Mouse (Mus musculus) forebrain, postnatal 0 days (tissue): ENCODE results near the gene Gpr141. TPM values are rescaled to one million over a fixed set of nuclear protein-coding genes. Genes with fewer than 3 reads are reported as not detected.

ENCODE experiments used
- ATAC-seq: fragments of 200-750 bp; cut with Nextera tagmentation; 2 replicates; pipeline ENCODE4 v1.8.0; 2017; ENCODE audit warnings: mild to moderate bottlenecking, moderate library complexity
- DNase-seq: peaks from one replicate; pipeline ENCODE4 v3.0.0-alpha.2; 2015
- H3K27ac ChIP-seq: fragments of 300-500 bp; sonication (generic); 2 replicates; pipeline ENCODE4 v1.5.1; 2014; ENCODE audit warnings: low read depth, mild to moderate bottlenecking, antibody characterized with exemption, low read length, moderate library complexity, mixed read lengths
- H3K27me3 ChIP-seq: fragments of 300-500 bp; sonication (generic); 2 replicates; pipeline ENCODE4 v1.6.1; 2014; ENCODE audit warnings: mild to moderate bottlenecking, low read length, mixed read lengths; ENCODE audit not compliant: insufficient read depth
- H3K36me3 ChIP-seq: fragments of 300-500 bp; sonication (generic); 2 replicates; pipeline ENCODE4 v1.6.1; 2014; ENCODE audit warnings: mild to moderate bottlenecking, moderate library complexity; ENCODE audit not compliant: insufficient read depth
- H3K4me1 ChIP-seq: fragments of 300-500 bp; sonication (generic); 2 replicates; pipeline ENCODE4 v1.6.1; 2014; ENCODE audit warnings: antibody characterized with exemption; ENCODE audit not compliant: insufficient read depth
- H3K4me2 ChIP-seq: fragments of 300-500 bp; sonication (generic); 2 replicates; pipeline ENCODE4 v1.6.1; 2014; ENCODE audit warnings: low read depth, mild to moderate bottlenecking, moderate library complexity
- H3K4me3 ChIP-seq: fragments of 300-500 bp; sonication (generic); 2 replicates; pipeline ENCODE4 v1.5.1; 2014; ENCODE audit warnings: low read depth, low read length, mixed read lengths
- H3K9ac ChIP-seq: fragments of 300-500 bp; sonication (generic); 2 replicates; pipeline ENCODE4 v1.6.1; 2014; ENCODE audit warnings: mild to moderate bottlenecking
- H3K9me3 ChIP-seq: fragments of 300-500 bp; sonication (generic); 2 replicates; pipeline ENCODE4 v1.6.1; 2016; ENCODE audit warnings: low read length
- CTCF ChIP-seq: sonication (generic); IDR thresholded peaks from 2 replicates; pipeline ENCODE4 v1.5.1; 2016; ENCODE audit warnings: antibody characterized with exemption, control low read depth, low read depth
- WGBS: fragments of 180-500 bp; shearing (Covaris S2); extraction: QIAGEN DNeasy Blood & Tissue Kit; methylation state at CpG from one replicate; pipeline ENCODE4 v1.1.7; 2014; 5-methylcytosine and 5-hydroxymethylcytosine counted together
- polyA plus RNA-seq: library from polyadenylated mRNA; unstranded; fragments of >200 nt; fragmentation: Nextera tagmentation; extraction: Ambion mirVana; gene quantifications from 2 replicates; pipeline ENCODE4 v1.2.1, GENCODE M21; 2015
- total RNA-seq: library from RNA; depleted of rRNA; stranded (reverse); fragments of >200 nt; gene quantifications from 2 replicates; pipeline ENCODE4 v1.2.3, GENCODE M21; 2014

Gpr141 gene
- total and polyA plus RNA-seq, 2 experiments from 2014 or later = 0.05 TPM; not detected in 1

DNA sequence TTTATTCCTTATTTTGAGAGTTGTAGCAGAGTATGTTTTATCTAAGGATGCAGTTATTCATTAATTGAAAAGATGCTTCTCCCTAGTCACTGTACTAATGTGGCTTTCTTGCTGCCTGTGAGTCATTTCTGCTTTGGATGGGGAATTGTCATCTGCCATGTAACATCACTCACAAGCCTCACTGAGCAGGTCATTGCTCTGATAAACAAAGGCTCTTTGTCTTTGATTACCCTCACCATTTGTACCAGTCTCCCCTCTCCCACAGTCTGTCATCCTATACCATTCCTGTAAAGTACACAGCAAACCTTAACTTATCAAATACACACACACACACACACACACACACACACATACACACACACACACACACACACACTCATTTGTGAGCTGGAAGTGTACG lies 16.1 kb upstream of the Gpr141 start:
- no peak overlapping the region for H3K4me2 ChIP-seq
- no peak for TF ChIP-seq CTCF
- H3K4me1 ChIP-seq = no peaks in the 10 kb centered on the region
- whole genome bisulfite sequencing = 91% methylated on average over 1 of the region's 1 CpGs
- H3K27ac ChIP-seq = no peak overlapping the region
- H3K27me3 ChIP-seq = no peaks in the 10 kb centered on the region
- DNase-seq (no peak), ATAC-seq (no peak)
- no peaks in the 10 kb centered on the region for H3K36me3 ChIP-seq
- no peak overlapping the region for H3K4me3 ChIP-seq
- no peak overlapping the region for H3K9ac ChIP-seq
- no peaks in the 10 kb centered on the region for H3K9me3 ChIP-seq

DNA sequence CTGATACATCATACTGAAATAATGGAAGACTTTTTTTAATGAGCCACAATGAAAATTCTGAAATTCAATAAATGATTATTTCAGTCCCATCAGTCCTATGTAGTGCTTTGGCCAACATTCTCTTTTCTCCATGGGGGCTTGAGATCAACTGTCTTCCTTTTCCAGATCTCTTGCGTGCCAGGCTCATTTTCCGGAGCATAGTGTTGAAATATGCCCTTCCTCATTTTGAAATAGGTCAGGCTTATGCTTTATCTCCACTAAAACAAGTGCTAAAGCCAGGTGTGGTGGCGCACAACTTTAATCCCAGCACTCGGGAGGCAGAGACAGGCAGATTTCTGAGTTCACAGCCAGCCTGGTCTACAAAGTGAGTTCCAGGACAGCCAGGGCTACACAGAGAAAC lies 6.5 kb upstream of the Gpr141 start:
- no peak overlapping the region for H3K27ac ChIP-seq
- no peaks in the 10 kb centered on the region for H3K27me3 ChIP-seq
- TF ChIP-seq CTCF = no peak
- H3K9ac ChIP-seq = no peak overlapping the region
- no peaks in the 10 kb centered on the region for H3K9me3 ChIP-seq
- H3K4me3 ChIP-seq = no peak overlapping the region
- WGBS = 93% methylated on average over 4 of the region's 4 CpGs
- H3K36me3 ChIP-seq = no peaks in the 10 kb centered on the region
- no peaks in the 10 kb centered on the region for H3K4me1 ChIP-seq
- H3K4me2 ChIP-seq = no peak overlapping the region
- DNase-seq = no peak
- no peak for ATAC-seq

DNA sequence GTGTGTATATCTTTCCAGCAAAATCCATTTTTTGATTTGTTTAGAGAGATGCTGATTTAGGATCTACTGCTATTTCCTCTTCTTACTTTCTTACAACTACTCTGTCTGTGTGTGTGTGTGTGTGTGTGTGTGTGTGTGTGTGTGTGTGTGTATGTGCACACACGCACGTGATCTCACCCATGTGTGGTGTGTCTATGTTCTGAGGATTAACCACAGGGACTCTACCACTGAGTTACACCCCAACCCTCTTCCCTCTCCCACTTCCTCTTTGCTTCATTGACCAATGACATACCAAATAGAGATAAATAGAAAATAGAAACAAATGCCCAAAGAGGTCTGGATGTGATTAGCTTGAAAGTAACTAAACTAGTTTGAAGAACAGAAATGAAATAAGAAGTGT lies 4.0 kb upstream of the Gpr141 start:
- DNase-seq (no peak), ATAC-seq (no peak)
- H3K9me3 ChIP-seq = no peaks in the 10 kb centered on the region
- H3K36me3 ChIP-seq = no peaks in the 10 kb centered on the region
- no peak for TF ChIP-seq CTCF
- no peaks in the 10 kb centered on the region for H3K4me1 ChIP-seq
- H3K27me3 ChIP-seq = no peaks in the 10 kb centered on the region
- no peak overlapping the region for H3K4me2 ChIP-seq
- WGBS = 92% methylated on average over 2 of the region's 2 CpGs
- H3K4me3 ChIP-seq = no peak overlapping the region
- H3K27ac ChIP-seq = no peak overlapping the region
- no peak overlapping the region for H3K9ac ChIP-seq

DNA sequence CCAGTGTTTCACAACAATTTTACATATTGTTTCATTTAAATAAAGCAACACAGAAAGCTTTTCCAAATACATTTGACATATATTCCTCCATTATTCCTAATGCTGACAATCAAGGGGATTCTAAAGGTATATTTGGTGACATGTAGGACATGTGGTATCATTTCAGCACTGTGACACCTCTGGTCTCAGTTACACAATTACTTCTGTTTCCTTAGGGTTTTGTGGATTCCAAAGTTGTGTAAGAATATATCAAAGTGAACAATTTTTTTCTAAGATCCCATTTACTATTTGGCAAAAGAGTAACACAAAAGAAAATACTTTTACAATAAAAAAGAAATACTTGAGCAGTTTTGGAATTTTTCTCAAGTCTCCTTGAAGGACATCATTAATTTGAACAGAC lies 2.4 kb downstream of the Gpr141 start:
- ATAC-seq = no peak
- no peak for TF ChIP-seq CTCF
- H3K4me3 ChIP-seq = no peak overlapping the region
- no peaks in the 10 kb centered on the region for H3K36me3 ChIP-seq
- H3K27ac ChIP-seq = no peak overlapping the region
- no peak overlapping the region for H3K9ac ChIP-seq
- H3K4me1 ChIP-seq = no peaks in the 10 kb centered on the region
- no peaks in the 10 kb centered on the region for H3K9me3 ChIP-seq
- no peaks in the 10 kb centered on the region for H3K27me3 ChIP-seq
- H3K4me2 ChIP-seq = no peak overlapping the region
- no peak for DNase-seq

DNA sequence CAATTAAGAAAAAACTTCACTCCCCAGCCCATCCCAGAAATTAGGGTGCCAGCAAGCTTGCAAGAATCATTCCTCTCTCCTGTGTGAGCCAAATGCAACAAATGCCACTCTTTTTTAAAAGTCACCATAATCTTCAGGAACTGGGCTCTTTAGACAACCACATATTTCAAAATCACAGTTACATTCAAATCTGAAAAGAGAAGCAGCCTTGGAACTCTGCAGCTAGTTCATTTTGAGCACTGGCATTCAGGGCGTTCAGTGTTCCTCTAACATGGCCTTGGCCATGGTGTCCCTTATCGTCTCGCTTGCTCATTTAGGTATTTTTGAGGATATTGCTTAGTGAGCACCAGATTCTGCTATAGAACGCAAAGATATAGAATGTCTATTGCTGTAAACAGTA lies 4.1 kb downstream of the Gpr141 start:
- DNase-seq (no peak), ATAC-seq (no peak)
- Histone ChIP-seq H3K36me3 (no peaks in the 10 kb centered on the region), H3K4me1 (no peaks in the 10 kb centered on the region), H3K9me3 (no peaks in the 10 kb centered on the region), H3K4me2 (no peak overlapping the region), H3K27me3 (no peaks in the 10 kb centered on the region), H3K4me3 (no peak overlapping the region), H3K27ac (no peak overlapping the region), H3K9ac (no peak overlapping the region)
- WGBS = 94% methylated on average over 4 of the region's 4 CpGs
- no peak for TF ChIP-seq CTCF

- ATAC-seq = no peak
- WGBS = 50% methylated on average over 2 of the region's 2 CpGs
Measured at GRCm38 (mm10) chr13:19819243-19819642, 4.8 kb downstream of the Gpr141 start.

GRCm38 (mm10) chr13:19794942-19795341 lies 29.1 kb downstream of the Gpr141 start:
- Histone ChIP-seq H3K9ac (no peak overlapping the region), H3K4me2 (no peak overlapping the region), H3K27me3 (no peaks in the 10 kb centered on the region), H3K9me3 (no peaks in the 10 kb centered on the region), H3K4me1 (no peaks in the 10 kb centered on the region), H3K4me3 (no peak overlapping the region), H3K36me3 (no peaks in the 10 kb centered on the region), H3K27ac (no peak overlapping the region)
- no peak for TF ChIP-seq CTCF
- DNase-seq (peak; percentile 1), ATAC-seq (peak; percentile 42)
- 50% methylated on average over 3 of the region's 3 CpGs for WGBS

More at GRCm38 (mm10) chr13:19819243-19819642, 4.8 kb downstream of the Gpr141 start:
- TF ChIP-seq CTCF = no peak
- DNase-seq = no peak
- Histone ChIP-seq H3K4me3 (no peak overlapping the region), H3K9me3 (no peaks in the 10 kb centered on the region), H3K27me3 (no peaks in the 10 kb centered on the region), H3K4me2 (no peak overlapping the region), H3K9ac (no peak overlapping the region), H3K27ac (no peak overlapping the region), H3K36me3 (no peaks in the 10 kb centered on the region), H3K4me1 (no peaks in the 10 kb centered on the region)

DNA sequence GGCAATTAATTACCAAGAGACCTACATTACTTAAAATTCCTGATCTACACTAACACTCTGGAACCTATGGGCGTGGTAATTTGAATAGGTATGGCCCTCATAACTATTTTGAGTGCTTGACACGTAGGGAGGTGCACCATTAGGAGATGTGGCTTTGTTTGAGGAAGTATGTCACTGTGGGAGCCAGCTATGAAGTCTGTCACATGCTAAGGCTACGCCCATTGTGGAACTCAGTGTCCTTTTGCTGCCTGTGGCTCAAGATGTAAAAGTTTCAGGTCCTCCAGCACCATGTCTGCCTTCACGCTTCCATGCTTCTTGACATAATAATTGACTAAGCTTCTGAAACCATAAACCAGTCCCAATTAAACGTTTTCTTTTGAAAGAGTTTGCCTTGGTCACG lies 29.6 kb downstream of the Gpr141 start:
- no peaks in the 10 kb centered on the region for H3K4me1 ChIP-seq
- H3K4me3 ChIP-seq = no peak overlapping the region
- no peaks in the 10 kb centered on the region for H3K36me3 ChIP-seq
- H3K4me2 ChIP-seq = no peak overlapping the region
- no peak for DNase-seq
- H3K27ac ChIP-seq = no peak overlapping the region
- TF ChIP-seq CTCF = no peak
- H3K9me3 ChIP-seq = no peaks in the 10 kb centered on the region
- H3K27me3 ChIP-seq = no peaks in the 10 kb centered on the region
- no peak for ATAC-seq
- WGBS = 53% methylated on average over 6 of the region's 6 CpGs
- H3K9ac ChIP-seq = no peak overlapping the region
